Mouse (Mus musculus) large intestine, adult 2 months (tissue): ENCODE measurements around the gene Il21r. TPM values are rescaled to one million over a fixed set of nuclear protein-coding genes. Genes with fewer than 3 reads are reported as not detected.

Source experiments
- DNase-seq: peaks from one replicate; pipeline ENCODE4 v3.0.0-alpha.2; 2012; ENCODE audit warnings: low read depth, low spot score
- WGBS: fragments of 180-500 bp; shearing (Covaris S2); methylation state at CpG from one replicate; pipeline ENCODE4 v1.1.7; 2018; 5-methylcytosine and 5-hydroxymethylcytosine counted together
- polyA plus RNA-seq: library from polyadenylated mRNA; depleted of rRNA; stranded (reverse); fragments of >200 nt; gene quantifications from 2 replicates; pipeline ENCODE4 v1.2.3, GENCODE M21; 2012; rRNA removed

Il21r gene
- polyA plus RNA-seq, 1 experiment, result 13.7 TPM

- 45% methylated on average over 4 of the region's 4 CpGs for WGBS
- no peak for DNase-seq
Observed at GRCm38 (mm10) chr7:125630317-125630716, 27.1 kb downstream of the Il21r start.

- WGBS, result 80% methylated on average over 3 of the region's 3 CpGs
- DNase-seq, result no peak
Observed at GRCm38 (mm10) chr7:125630989-125631388, 27.8 kb downstream of the Il21r start.

GRCm38 (mm10) chr7:125637220-125638140, 34.3 kb downstream of the Il21r start:
- WGBS, result 77% methylated on average over 8 of the region's 8 CpGs
- no peak for DNase-seq

- no peak for DNase-seq
Observed at GRCm38 (mm10) chr7:125638376-125638775, 35.1 kb downstream of the Il21r start.

GRCm38 (mm10) chr7:125638870-125639386, 35.7 kb downstream of the Il21r start:
- peak; percentile 16 for DNase-seq
- 36% methylated on average over 9 of the region's 9 CpGs for WGBS

More at GRCm38 (mm10) chr7:125638376-125638775, 35.1 kb downstream of the Il21r start:
- 72% methylated on average over 6 of the region's 6 CpGs for WGBS

- no peak for DNase-seq
- 79% methylated on average over 6 of the region's 6 CpGs for WGBS
Observed at GRCm38 (mm10) chr7:125643880-125644279, 40.7 kb downstream of the Il21r start.

GRCm38 (mm10) chr7:125645413-125645812, 42.2 kb downstream of the Il21r start:
- no peak for DNase-seq
- 79% methylated on average over 7 of the region's 7 CpGs for WGBS

GRCm38 (mm10) chr7:125649013-125649412, 45.8 kb downstream of the Il21r start:
- no peak for DNase-seq
- 88% methylated on average over 1 of the region's 1 CpGs for WGBS

GRCm38 (mm10) chr7:125657511-125657910, 54.3 kb downstream of the Il21r start:
- WGBS, result 87% methylated on average over 6 of the region's 6 CpGs
- no peak for DNase-seq

GRCm38 (mm10) chr7:125663654-125664053, 60.4 kb downstream of the Il21r start:
- no peak for DNase-seq
- 82% methylated on average over 3 of the region's 3 CpGs for WGBS

GRCm38 (mm10) chr7:125670865-125671264, 67.6 kb downstream of the Il21r start:
- DNase-seq, result no peak
- WGBS, result 96% methylated on average over 6 of the region's 6 CpGs

- 94% methylated on average over 8 of the region's 8 CpGs for WGBS
Observed at GRCm38 (mm10) chr7:125671396-125671795, 68.2 kb downstream of the Il21r start.

GRCm38 (mm10) chr7:125674916-125675315, 71.7 kb downstream of the Il21r start:
- WGBS, result 80% methylated on average over 2 of the region's 2 CpGs
- DNase-seq, result peak; percentile 25

More at GRCm38 (mm10) chr7:125671396-125671795, 68.2 kb downstream of the Il21r start:
- DNase-seq, result no peak

GRCm38 (mm10) chr7:125678756-125679155, 75.5 kb downstream of the Il21r start:
- 89% methylated on average over 8 of the region's 8 CpGs for WGBS
- DNase-seq, result no peak

GRCm38 (mm10) chr7:125679936-125680335, 76.7 kb downstream of the Il21r start:
- no peak for DNase-seq

More at GRCm38 (mm10) chr7:125679936-125680335, 76.7 kb downstream of the Il21r start:
- WGBS, result 87% methylated on average over 9 of the region's 9 CpGs

Other genes starting within 250 kb of the Il21r start
- 4.0 and 4.6 TPM in 2 replicates for gene Kdm8, start 158.8 kb upstream of the Il21r start, polyA plus RNA-seq
- gene Nsmce1, start 111.8 kb upstream of the Il21r start, polyA plus RNA-seq, result 44.5 and 49.9 TPM in 2 replicates
- 43.9 and 64.3 TPM in 2 replicates for gene Il4ra, start 51.3 kb upstream of the Il21r start, polyA plus RNA-seq
- 23.6 and 30.3 TPM in 2 replicates for gene Gtf3c1, start 104.4 kb downstream of the Il21r start, polyA plus RNA-seq
- 10.4 and 16.5 TPM in 2 replicates for gene D430042O09Rik, start 104.5 kb downstream of the Il21r start, polyA plus RNA-seq